Mouse (Mus musculus) heart, postnatal 14 days (tissue): ENCODE results near the gene Sh3bgr. TPM values are rescaled to one million over a fixed set of nuclear protein-coding genes. Genes with fewer than 3 reads are reported as not detected.

Experiments
- DNase-seq, 2 experiments: peaks; one replicate each; pipeline ENCODE4 v3.0.0; 2021 to 2022
- intact Hi-C: fragments of 180-260 bp; cut with DNase I; formaldehyde crosslinking; loops from one replicate; pipeline ENCODE4 v1.15.1; 2025
- long read RNA-seq, 2 experiments: library from polyadenylated mRNA; stranded (forward); transcript quantifications; one replicate each; pipeline ENCODE4 v2.0.0; 2021
- total RNA-seq, 2 experiments: library from RNA; stranded (reverse); gene quantifications; 2 replicates each; pipeline ENCODE4 v1.2.3; 2021

Sh3bgr gene
- total RNA-seq, result 100 to 1,000 TPM; 569 to 662 TPM
- long read RNA-seq, experiment 1, transcript Sh3bgr-201 (8 exons, 1,341 nt), result major isoform, 379 of 558 reads
- long read RNA-seq, experiment 1, partial matches to known transcripts, result 41 of 558 reads
- long read RNA-seq, experiment 1, other reads (novel, unspliced or antisense), result 137 of 558 reads
- long read RNA-seq, experiment 2, transcript Sh3bgr-201 (8 exons, 1,341 nt), result major isoform, 244 of 360 reads
- long read RNA-seq, experiment 2, partial matches to known transcripts, result 27 of 360 reads
- long read RNA-seq, experiment 2, other reads (novel, unspliced or antisense), result 89 of 360 reads

- intact Hi-C loops, result no loop called here
Observed at GRCm38 (mm10) chr16:96199913-96200701, at the start of gene Sh3bgr. Sh3bgr (plus strand) TSS chr16:96200450.

GRCm38 (mm10) chr16:96150995-96151394 is 49.3 kb upstream of the Sh3bgr start:
- peak; percentile 44 to 49 for DNase-seq
- intact Hi-C loops, result loop anchor here (10.0 kb wide), 1 partner anchor 194 kb away; no protein-coding TSS in a partner anchor

More at GRCm38 (mm10) chr16:96199913-96200701, at the start of gene Sh3bgr:
- peak; percentile 81 to 87 for DNase-seq

- intact Hi-C loops, result loop anchor here (10.0 kb wide), 1 partner anchor 193 kb away; no protein-coding TSS in a partner anchor
- peak; percentile 84 to 89 for DNase-seq
Observed at GRCm38 (mm10) chr16:96151551-96151950, 48.7 kb upstream of the Sh3bgr start.

GRCm38 (mm10) chr16:96154476-96154875 is 45.8 kb upstream of the Sh3bgr start:
- intact Hi-C loops, result loop anchor here (10.0 kb wide), 1 partner anchor 190 kb away; no protein-coding TSS in a partner anchor
- DNase-seq, result no peak

- DNase-seq, result no peak
- intact Hi-C loops, result loop anchor here (10.0 kb wide), 1 partner anchor 189 kb away; no protein-coding TSS in a partner anchor
Observed at GRCm38 (mm10) chr16:96156019-96156418, 44.2 kb upstream of the Sh3bgr start.

- intact Hi-C loops, result loop anchor here (10.0 kb wide), 1 partner anchor 188 kb away; no protein-coding TSS in a partner anchor
- DNase-seq, result no peak
Observed at GRCm38 (mm10) chr16:96157171-96157570, 43.1 kb upstream of the Sh3bgr start.

- DNase-seq, result peak in 1 of 2 experiments; percentile 24
- intact Hi-C loops, result loop anchor here (10.0 kb wide), 1 partner anchor 186 kb away; no protein-coding TSS in a partner anchor
Observed at GRCm38 (mm10) chr16:96158511-96159080, 41.7 kb upstream of the Sh3bgr start.

- intact Hi-C loops, result loop anchor here (10.0 kb wide), 1 partner anchor 186 kb away; no protein-coding TSS in a partner anchor
- DNase-seq, result peak; percentile 74 to 77
Observed at GRCm38 (mm10) chr16:96159091-96159731, 41.0 kb upstream of the Sh3bgr start.

GRCm38 (mm10) chr16:96159794-96160346 is 40.4 kb upstream of the Sh3bgr start:
- intact Hi-C loops, result loop anchor here (10.0 kb wide), 1 partner anchor 185 kb away; no protein-coding TSS in a partner anchor
- DNase-seq, result no peak

- DNase-seq, result no peak
- intact Hi-C loops, result no loop called here
Observed at GRCm38 (mm10) chr16:96160927-96161326, 39.3 kb upstream of the Sh3bgr start.

GRCm38 (mm10) chr16:96161336-96161735 is 38.9 kb upstream of the Sh3bgr start:
- intact Hi-C loops, result no loop called here
- no peak for DNase-seq

- intact Hi-C loops, result no loop called here
- no peak for DNase-seq
Observed at GRCm38 (mm10) chr16:96165723-96166264, 34.5 kb upstream of the Sh3bgr start.

GRCm38 (mm10) chr16:96168837-96169236 is 31.4 kb upstream of the Sh3bgr start:
- DNase-seq, result no peak
- intact Hi-C loops, result no loop called here

- intact Hi-C loops, result no loop called here
- DNase-seq, result no peak
Observed at GRCm38 (mm10) chr16:96173648-96174047, 26.6 kb upstream of the Sh3bgr start.

GRCm38 (mm10) chr16:96175399-96175798 is 24.9 kb upstream of the Sh3bgr start:
- no peak for DNase-seq
- intact Hi-C loops, result no loop called here

GRCm38 (mm10) chr16:96179156-96179555 is 21.1 kb upstream of the Sh3bgr start:
- intact Hi-C loops, result no loop called here

GRCm38 (mm10) chr16:96187619-96188018 is 12.6 kb upstream of the Sh3bgr start:
- DNase-seq, result no peak
- intact Hi-C loops, result no loop called here

More at GRCm38 (mm10) chr16:96179156-96179555, 21.1 kb upstream of the Sh3bgr start:
- DNase-seq, result no peak

GRCm38 (mm10) chr16:96191531-96192506 is 8.4 kb upstream of the Sh3bgr start, which contains the start of gene Lca5l:
Lca5l (minus strand) TSS chr16:96192271.
- intact Hi-C loops, result no loop called here
- DNase-seq, result peak; percentile 100
